Mouse (Mus musculus) B cell, adult (primary cell): Measurements from ENCODE around the gene Gm20503. TPM values are rescaled to one million over a fixed set of nuclear protein-coding genes. Genes with fewer than 3 reads are reported as not detected.

Experiments
- total RNA-seq: library from RNA; stranded (reverse); gene quantifications from 4 replicates; pipeline ENCODE4 v1.2.4, GENCODE M21; 2023; ENCODE audit not compliant: inconsistent age

Gene Gm20503
- 2.4 TPM in 1 of 4 replicates, not detected in the others for total RNA-seq

DNA sequence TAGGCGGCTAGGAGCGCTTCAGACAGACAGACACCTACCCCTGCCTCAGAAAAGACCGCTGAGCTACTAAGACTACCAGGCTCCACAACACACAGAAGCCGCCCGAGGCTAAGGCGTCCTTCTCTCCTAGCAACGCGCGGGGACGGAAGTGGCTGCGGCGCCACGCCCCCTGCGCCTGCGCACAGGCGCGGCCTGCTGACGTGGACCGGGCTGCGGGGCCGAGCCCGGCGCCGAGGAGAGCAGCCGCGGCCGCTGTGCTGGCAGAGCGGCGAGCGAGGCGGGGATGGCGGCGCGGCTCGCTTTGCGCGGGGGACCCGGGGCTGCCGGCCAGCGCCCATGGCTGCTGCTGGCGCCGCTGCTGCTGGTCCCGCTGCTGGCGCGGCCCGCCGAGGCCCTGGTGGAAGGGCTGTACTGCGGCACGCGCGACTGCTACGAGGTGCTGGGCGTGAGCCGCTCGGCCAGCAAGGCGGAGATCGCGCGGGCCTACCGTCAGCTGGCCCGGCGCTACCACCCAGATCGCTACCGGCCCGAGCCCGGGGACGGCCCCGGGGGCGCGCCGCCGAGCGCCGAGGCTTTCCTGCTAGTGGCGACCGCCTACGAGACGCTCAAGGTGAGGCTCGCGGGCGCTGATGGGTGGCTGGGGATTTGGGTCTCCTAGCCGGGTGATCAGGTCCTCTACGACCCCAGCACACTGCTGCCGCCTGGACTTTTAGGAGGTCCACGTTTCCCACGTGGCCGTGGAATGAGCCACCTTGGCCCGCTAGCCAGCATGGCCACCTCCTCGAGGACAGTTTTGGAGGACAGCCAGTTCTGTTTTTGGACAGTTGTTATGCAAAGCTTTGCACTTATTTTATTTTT lies at the start of gene Gm20503:
TSS of gene Gm20503 (plus strand) at position 263 of the 858 bp plus-strand sequence.

DNA sequence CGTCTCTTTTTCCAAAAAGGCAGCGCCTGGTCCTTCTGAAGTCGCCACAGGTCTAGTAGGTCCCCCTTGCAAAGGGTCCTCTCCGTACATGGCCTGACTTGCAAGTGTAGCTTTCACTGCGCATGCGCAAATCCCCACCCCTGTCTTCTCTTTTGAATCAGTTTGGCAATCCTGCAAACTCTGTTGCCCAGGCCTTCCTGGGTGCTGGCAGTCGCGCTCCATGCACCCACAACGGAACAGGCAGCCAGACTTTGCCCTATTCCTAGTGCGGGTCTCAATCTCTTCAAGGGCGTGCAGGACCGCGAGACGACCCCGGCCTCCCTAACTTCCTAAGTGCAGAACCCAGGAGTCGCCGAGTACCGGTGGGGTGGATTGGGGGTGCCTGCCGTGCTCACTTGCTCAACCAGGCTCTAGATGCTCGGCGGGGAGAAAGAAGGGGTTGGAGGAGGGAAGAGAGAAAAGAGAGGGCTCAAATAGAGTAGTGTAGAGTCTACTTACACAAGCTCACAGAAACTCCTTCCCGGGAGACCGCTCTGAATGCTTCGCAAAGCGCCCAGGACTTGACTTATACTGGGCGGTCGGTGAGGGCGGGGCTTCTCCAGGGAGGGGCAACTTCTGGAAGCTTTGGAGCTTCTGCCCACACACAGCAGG lies 16.3 kb upstream of the Gm20503 start, which contains the start of gene Ptgr1:
TSS of gene Ptgr1 (minus strand) at position 580 of the 651 bp plus-strand sequence.

GRCm38 (mm10) chr4:58994762-58995161 lies 8.2 kb upstream of the Gm20503 start, which contains the start of gene Dnajc25:
Dnajc25 (plus strand) TSS chr4:58995062.

GRCm38 (mm10) chr4:59034918-59035785 lies 32.1 kb downstream of the Gm20503 start, which contains the start of gene Gng10:
Gng10 (plus strand) TSS chr4:59035088.

Other genes with a start within 250 kb of the Gm20503 start
- 0.13 to 0.36 TPM in 2 of 4 replicates, not detected in the others for gene Olfr267, start 215.5 kb upstream of the Gm20503 start, total RNA-seq
- 109 to 124 TPM (median 113 TPM) in 4 replicates for gene Ecpas, start 90.5 kb upstream of the Gm20503 start, total RNA-seq
- gene Zkscan16, start 59.6 kb upstream of the Gm20503 start, total RNA-seq, result 0.18 to 0.24 TPM (median 0.22 TPM) in 3 of 4 replicates, not detected in the other
- gene Ptgr1, start 16.1 kb upstream of the Gm20503 start, total RNA-seq, result 0.72 to 1.6 TPM (median 0.85 TPM) in 4 replicates
- gene Dnajc25, start 8.1 kb upstream of the Gm20503 start, total RNA-seq, result 9.7 to 10.8 TPM (median 10.2 TPM) in 4 replicates
- 54.0 to 70.8 TPM (median 64.8 TPM) in 4 replicates for gene Gng10, start 31.9 kb downstream of the Gm20503 start, total RNA-seq
- gene AI481877, start 135.8 kb downstream of the Gm20503 start, total RNA-seq, result not detected in 4 replicates
- 96.5 to 100 TPM (median 99.1 TPM) in 4 replicates for gene Ugcg, start 186.0 kb downstream of the Gm20503 start, total RNA-seq